Mouse (Mus musculus) lung, adult 2 months (tissue): ENCODE measurements around the gene Macrod2.

Experiments used
- CTCF ChIP-seq: fragments of 200-500 bp; IDR thresholded peaks from 2 replicates; pipeline ENCODE4 v1.5.1; 2011; ENCODE audit warnings: mild to moderate bottlenecking, low read length, control low read depth; ENCODE audit not compliant: insufficient read depth
- POLR2A ChIP-seq: fragments of 200-500 bp; IDR thresholded peaks from 2 replicates; pipeline ENCODE4 v1.6.1; 2011; ENCODE audit warnings: low read depth, mild to moderate bottlenecking, control low read depth, low read length, borderline replicate concordance; ENCODE audit errors: extremely low read depth

DNA sequence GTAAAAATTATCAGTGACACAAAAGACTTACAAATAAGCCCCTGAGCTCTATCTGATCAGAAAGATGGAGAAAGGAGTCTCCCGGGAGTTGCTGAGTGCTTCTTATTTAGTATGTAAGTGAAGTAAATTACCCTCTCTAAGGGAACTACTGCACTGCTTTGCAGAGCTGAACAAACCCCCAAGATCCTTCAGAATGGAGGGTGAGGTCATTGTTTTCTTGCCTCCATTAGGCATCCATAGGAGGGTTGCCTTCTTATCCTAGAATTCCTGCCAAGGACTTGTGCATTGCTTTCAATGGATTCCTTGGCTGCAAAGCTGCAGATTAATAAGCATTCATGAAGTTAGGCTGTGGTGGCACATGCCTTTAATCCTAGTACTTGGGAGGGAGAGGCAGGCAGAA lies 470.5 kb downstream of the Macrod2 start:
- TF ChIP-seq CTCF (no peak), POLR2A (no peak)
